Mouse (Mus musculus) stomach, embryonic 14.5 days (tissue): ENCODE data around the gene Arhgap8. TPM values are rescaled to one million over a fixed set of nuclear protein-coding genes. Genes with fewer than 3 reads are reported as not detected.
A peak's percentile ranks its signal among the peaks of the same experiment; 100 is the strongest.
"Not testable (repeated sequence)": the region's sequence is repeated elsewhere in the genome, so short reads cannot be mapped to it uniquely, and the experiment has no call there.

Experiments
- ATAC-seq: fragments of 200-750 bp; cut with Nextera tagmentation; 2 replicates; pipeline ENCODE4 v1.8.0; 2017; ENCODE audit warnings: low read depth, moderate TSS enrichment; ENCODE audit not compliant: insufficient number of reproducible peaks, insufficient read depth, low FRiP score
- H3K27ac ChIP-seq: fragments of 300-500 bp; sonication (generic); 2 replicates; pipeline ENCODE4 v1.5.1; 2014; ENCODE audit warnings: mild to moderate bottlenecking, low read length, moderate library complexity, mixed read lengths
- H3K27me3 ChIP-seq: fragments of 300-500 bp; sonication (generic); 2 replicates; pipeline ENCODE4 v1.6.1; 2014; ENCODE audit warnings: low read length, control low read depth, mixed read lengths; ENCODE audit not compliant: control insufficient read depth, insufficient read depth
- H3K36me3 ChIP-seq: fragments of 300-500 bp; sonication (generic); 2 replicates; pipeline ENCODE4 v1.6.1; 2014; ENCODE audit warnings: mild to moderate bottlenecking, control low read depth, low read length, moderate library complexity, mixed read lengths; ENCODE audit not compliant: control insufficient read depth, insufficient read depth
- H3K4me1 ChIP-seq: fragments of 300-500 bp; sonication (generic); 2 replicates; pipeline ENCODE4 v1.6.1; 2014; ENCODE audit warnings: low read length, control low read depth, mixed read lengths; ENCODE audit not compliant: control insufficient read depth, insufficient read depth
- H3K4me2 ChIP-seq: fragments of 300-500 bp; sonication (generic); replicated peaks from 2 replicates; pipeline ENCODE4 v1.6.1; 2014; ENCODE audit warnings: low read depth, low read length, control low read depth
- H3K4me3 ChIP-seq: fragments of 300-500 bp; sonication (generic); 2 replicates; pipeline ENCODE4 v1.5.1; 2014; ENCODE audit warnings: low read depth, low read length, control low read depth
- H3K9ac ChIP-seq: fragments of 300-500 bp; sonication (generic); replicated peaks from 2 replicates; pipeline ENCODE4 v1.6.1; 2014; ENCODE audit warnings: low read depth, mild to moderate bottlenecking, control low read depth, low read length, moderate library complexity, mixed read lengths
- H3K9me3 ChIP-seq: fragments of 300-500 bp; sonication (generic); 2 replicates; pipeline ENCODE4 v1.6.1; 2016; ENCODE audit warnings: low read depth, low read length, control low read depth; ENCODE audit not compliant: control insufficient read depth
- WGBS: fragments of 180-500 bp; shearing (Covaris S2); extraction: QIAGEN DNeasy Blood & Tissue Kit; methylation state at CpG from one replicate; pipeline ENCODE4 v1.1.7; 2014; 5-methylcytosine and 5-hydroxymethylcytosine counted together
- polyA plus RNA-seq: library from polyadenylated mRNA; unstranded; fragments of >200 nt; fragmentation: Nextera tagmentation; extraction: Ambion mirVana; gene quantifications from 2 replicates; pipeline ENCODE4 v1.2.1, GENCODE M21; 2014

The Arhgap8 gene
- polyA plus RNA-seq, 1 experiment from 2014 or later: 14.2 TPM

DNA sequence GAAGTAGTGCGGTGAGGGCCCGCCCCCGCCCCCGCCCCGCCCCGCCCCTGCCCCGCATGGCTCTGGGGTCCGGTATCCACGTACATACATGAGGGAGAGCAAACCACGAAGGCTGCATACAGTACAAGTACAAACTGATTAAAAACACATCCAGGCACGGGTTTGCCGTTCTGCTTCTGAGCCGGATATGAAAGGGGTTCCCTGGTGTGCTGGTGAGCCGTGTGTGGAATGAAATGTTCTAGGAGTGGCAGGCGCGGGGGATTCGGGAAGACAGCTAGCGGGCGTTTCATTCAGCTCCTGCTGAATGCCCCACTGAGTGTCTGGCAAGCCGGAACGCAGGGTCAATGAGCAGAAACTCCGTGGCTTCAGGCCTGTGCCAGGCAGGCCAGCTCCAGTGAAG is 36.6 kb downstream of the Arhgap8 start:
- H3K4me3 ChIP-seq: peak overlapping the region; percentile 21
- no peaks in the 10 kb centered on the region for H3K9me3 ChIP-seq
- H3K4me2 ChIP-seq: peak overlapping the region; percentile 46
- H3K36me3 ChIP-seq: no peaks in the 10 kb centered on the region
- H3K4me1 ChIP-seq: peaks cover 5% of the 10 kb centered on the region; the same call in 1 of the 2 replicates
- no peak overlapping the region for H3K27ac ChIP-seq
- no peaks in the 10 kb centered on the region for H3K27me3 ChIP-seq
- no peak; the same call in 1 of the 2 replicates for ATAC-seq
- 0 out of 2 replicates have a peak overlapping the region, but pooled peaks have one; percentile 3 for H3K9ac ChIP-seq
- WGBS: 5% methylated on average over 22 of the region's 22 CpGs

DNA sequence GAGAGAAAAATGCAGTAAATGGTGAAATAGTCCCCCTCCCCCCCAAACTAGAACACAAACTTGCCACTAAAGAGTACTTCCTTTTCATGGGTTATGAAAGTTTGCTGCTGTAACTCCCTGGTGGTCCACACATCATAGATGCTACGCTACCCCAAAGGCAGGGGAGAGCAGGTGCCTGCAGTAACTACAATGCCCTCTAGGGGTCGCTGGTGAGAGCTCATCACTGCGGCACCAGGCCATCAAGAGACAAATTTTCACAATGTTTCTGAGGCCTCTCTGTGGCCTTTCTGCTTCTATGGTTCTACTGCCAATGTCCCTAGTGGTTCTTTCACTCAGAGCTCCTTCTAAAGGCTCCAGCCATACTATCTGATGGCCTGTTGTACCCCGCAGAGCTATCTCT is 38.6 kb downstream of the Arhgap8 start:
- WGBS: 48% methylated on average over 4 of the region's 4 CpGs
- Histone ChIP-seq H3K36me3 (no peaks in the 10 kb centered on the region), H3K4me3 (no peak overlapping the region), H3K27ac (no peak overlapping the region), H3K4me1 (peaks cover 5% of the 10 kb centered on the region; the same call in 1 of the 2 replicates), H3K27me3 (no peaks in the 10 kb centered on the region), H3K9me3 (no peaks in the 10 kb centered on the region), H3K9ac (no peak overlapping the region), H3K4me2 (no peak overlapping the region)
- no peak for ATAC-seq

DNA sequence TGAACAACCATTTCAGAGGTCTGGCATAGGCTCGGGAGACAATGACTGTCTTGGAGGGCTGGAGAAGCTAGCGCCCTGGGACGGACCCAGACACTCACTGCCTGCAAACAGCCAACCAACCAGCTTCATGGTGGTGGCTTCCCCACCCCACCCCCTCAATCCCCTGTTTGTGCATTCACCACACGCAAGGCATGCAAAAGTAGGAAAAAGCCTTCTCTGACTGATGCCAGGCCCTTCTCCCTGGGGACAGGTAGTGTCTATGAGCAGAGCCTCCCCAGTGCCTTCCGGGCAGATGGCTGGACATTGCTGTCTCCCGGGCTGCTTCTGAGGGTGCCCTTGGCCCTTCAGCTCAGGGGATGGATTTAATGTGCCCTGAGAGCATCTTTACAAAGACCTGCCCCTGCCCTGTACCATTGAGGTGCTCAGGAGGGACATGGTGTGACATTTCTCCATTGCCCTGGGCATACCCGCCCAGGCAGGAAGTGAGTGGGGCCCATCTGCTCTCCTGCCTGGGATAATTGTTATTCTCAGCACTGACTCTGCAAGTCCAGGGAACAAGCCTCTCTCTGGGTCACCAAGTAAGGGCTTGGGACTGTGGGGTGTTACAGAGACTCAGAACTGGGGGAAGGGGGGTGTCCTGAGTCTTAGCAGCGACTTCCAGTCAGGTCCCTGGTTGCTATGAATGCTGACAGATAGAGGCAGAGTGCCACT is 43.0 kb downstream of the Arhgap8 start:
- ATAC-seq: no peak
- Histone ChIP-seq H3K4me2 (no peak overlapping the region), H3K27me3 (no peaks in the 10 kb centered on the region), H3K4me1 (no peaks in the 10 kb centered on the region), H3K9ac (no peak overlapping the region), H3K36me3 (no peaks in the 10 kb centered on the region), H3K4me3 (no peak overlapping the region), H3K9me3 (no peaks in the 10 kb centered on the region), H3K27ac (no peak overlapping the region)
- 78% methylated on average over 8 of the region's 8 CpGs for WGBS

DNA sequence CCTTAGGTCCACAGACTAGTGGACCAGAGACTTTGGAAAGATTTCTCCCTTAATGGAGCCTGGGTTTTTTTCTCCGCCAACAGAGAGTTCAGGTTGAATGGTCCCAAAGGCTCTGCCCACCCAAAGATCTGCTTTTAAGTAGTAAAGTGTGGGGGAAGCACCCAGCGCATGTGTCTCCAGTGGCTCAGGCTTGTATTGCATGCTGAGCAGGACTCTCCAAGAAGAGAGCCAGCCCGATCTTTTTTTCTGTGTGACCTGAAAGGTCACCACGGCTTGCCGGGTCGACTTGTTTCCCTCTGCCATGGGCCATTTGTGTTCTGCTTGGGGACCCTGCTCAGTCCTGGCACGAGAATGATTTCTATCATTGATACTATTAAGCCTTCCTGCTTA is 43.6 kb downstream of the Arhgap8 start:
- no peaks in the 10 kb centered on the region for H3K4me1 ChIP-seq
- no peak overlapping the region for H3K4me2 ChIP-seq
- no peak overlapping the region for H3K9ac ChIP-seq
- H3K27ac ChIP-seq: no peak overlapping the region
- H3K4me3 ChIP-seq: no peak overlapping the region
- no peaks in the 10 kb centered on the region for H3K27me3 ChIP-seq
- no peaks in the 10 kb centered on the region for H3K36me3 ChIP-seq
- H3K9me3 ChIP-seq: no peaks in the 10 kb centered on the region
- ATAC-seq: no peak
- 41% methylated on average over 7 of the region's 7 CpGs for WGBS

DNA sequence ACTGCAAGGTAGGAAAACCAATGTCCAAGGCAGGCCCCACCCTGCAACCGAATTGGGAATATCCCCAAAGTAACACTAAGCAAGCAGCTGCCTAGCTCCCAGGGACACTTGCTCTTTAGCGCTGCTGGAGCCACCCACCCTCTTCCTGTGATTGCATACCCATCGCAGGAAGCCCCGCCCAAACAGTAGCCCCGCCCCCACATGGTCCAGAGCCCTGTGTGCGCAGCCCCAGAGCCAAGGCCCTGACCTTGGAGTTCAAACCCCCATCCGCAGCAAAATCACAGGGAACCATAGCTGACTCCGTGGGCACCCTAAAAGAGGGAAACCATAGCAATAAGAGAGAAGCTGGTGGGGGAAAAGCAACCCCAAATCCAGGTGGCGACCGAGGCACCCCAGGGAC is 46.8 kb downstream of the Arhgap8 start:
- Histone ChIP-seq H3K4me2 (no peak overlapping the region), H3K9me3 (no peaks in the 10 kb centered on the region), H3K4me1 (no peaks in the 10 kb centered on the region), H3K27ac (no peak overlapping the region), H3K27me3 (no peaks in the 10 kb centered on the region), H3K36me3 (no peaks in the 10 kb centered on the region), H3K9ac (no peak overlapping the region), H3K4me3 (no peak overlapping the region)
- WGBS: 41% methylated on average over 10 of the region's 10 CpGs
- ATAC-seq: no peak

DNA sequence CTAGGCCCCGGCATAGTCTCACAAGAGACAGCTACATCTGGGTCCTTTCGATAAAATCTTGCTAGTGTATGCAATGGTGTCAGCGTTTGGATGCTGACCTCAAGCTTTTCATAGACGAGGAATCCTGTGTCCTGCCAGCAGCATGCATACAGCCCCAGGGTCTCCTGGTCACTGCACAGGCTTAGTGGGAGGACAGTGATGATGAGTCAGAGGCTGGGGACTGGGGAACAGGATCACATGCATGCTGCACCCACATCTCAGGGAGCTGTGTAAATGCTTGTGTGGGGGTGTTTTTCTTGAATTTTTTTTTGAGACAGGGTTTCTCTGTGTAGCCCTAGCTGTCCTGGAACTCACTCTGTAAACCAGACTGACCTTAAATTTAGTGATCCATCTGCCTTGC is 48.7 kb downstream of the Arhgap8 start:
- not testable (repeated sequence) for H3K4me3 ChIP-seq, H3K36me3 ChIP-seq, H3K9ac ChIP-seq, H3K27ac ChIP-seq, H3K9me3 ChIP-seq, H3K4me2 ChIP-seq, H3K27me3 ChIP-seq, H3K4me1 ChIP-seq, ATAC-seq
- WGBS: 79% methylated on average over 3 of the region's 4 CpGs

DNA sequence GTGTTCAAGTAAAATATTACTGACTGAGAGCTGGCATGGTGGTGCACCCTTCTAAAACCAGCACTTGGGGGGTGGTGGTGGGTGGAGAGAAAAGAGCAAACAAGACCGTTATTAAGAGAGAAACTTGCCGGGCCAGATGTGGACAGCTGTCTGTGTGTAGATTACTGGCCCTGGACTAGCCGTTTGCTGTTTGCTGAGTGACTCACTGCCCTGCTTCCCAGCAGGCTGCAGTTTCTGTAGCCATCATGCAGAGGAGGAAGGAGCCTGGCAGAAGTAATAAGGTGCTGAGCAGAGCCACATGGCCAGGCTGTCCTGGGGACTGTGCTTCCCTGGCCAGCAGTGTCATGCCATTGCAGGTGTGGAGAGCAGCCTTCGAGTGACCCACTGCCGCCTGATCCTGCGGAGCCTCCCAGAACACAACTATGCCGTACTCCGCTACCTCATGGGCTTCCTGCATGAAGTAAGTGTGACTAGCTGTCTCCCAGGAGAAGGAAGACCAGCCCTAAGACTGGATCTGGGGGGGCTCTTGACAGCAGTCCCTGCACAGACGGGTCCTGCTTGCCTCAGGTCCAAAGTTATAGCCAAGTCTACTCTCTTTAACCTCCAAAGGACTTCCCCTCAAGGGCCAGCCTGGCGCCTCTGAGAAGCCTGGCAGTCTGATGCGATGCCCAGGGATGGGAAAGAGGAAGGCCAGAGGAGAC is 49.9 kb downstream of the Arhgap8 start:
- Histone ChIP-seq H3K4me2 (no peak overlapping the region), H3K4me3 (no peak overlapping the region), H3K4me1 (no peaks in the 10 kb centered on the region), H3K9me3 (no peaks in the 10 kb centered on the region), H3K9ac (no peak overlapping the region), H3K27me3 (no peaks in the 10 kb centered on the region), H3K27ac (no peak overlapping the region), H3K36me3 (no peaks in the 10 kb centered on the region)
- ATAC-seq: no peak
- 71% methylated on average over 11 of the region's 11 CpGs for WGBS

DNA sequence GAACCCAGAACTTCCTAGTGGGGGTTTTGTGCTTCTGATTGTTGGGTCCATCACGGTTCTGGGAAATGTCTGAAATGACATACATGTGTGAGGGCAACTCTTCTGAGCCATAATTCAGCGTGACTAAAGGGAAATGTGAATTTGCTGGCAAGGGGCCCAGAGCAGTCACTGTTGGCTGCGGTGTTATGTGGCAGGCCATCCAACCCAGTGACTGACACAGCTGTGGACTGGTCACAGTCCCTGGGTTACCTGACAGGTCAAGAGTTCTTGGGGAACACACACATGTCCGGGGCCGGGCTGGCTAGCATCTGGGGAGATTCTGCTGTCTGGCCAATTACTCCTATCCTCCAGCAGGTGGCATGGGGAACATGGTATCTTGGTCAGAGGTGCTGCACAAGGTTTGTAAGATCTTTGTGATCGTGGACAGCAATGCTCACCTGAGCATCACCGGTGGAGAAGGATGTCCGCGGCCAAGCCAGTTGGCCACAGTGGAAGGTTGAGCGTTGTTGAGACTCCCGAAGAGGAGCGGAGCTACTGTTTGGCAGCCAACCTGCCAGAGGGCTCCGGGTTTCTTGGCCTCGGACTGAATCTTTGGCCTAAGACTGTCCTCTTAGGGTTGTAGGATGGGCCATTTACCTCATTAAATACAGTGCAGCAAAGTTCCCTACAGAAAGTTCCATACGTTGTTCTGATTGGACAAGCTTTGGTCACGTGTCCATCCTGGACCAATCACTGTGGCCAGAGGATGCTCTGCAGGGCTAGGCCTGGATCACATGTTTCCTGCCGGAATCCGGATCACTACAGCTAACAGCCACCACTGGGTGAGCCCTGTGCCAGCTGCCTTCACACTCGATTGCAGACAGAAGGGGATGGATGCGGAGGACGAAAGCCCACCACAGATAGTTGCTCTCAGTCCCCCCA is 52.6 kb downstream of the Arhgap8 start:
- Histone ChIP-seq H3K36me3 (no peaks in the 10 kb centered on the region), H3K27me3 (no peaks in the 10 kb centered on the region), H3K9me3 (no peaks in the 10 kb centered on the region), H3K4me1 (no peaks in the 10 kb centered on the region), H3K27ac (no peak overlapping the region), H3K4me3 (no peak overlapping the region), H3K4me2 (no peak overlapping the region), H3K9ac (no peak overlapping the region)
- no peak for ATAC-seq
- WGBS: 80% methylated on average over 21 of the region's 21 CpGs
